Mouse (Mus musculus) cerebellum, adult 2 months (tissue): ENCODE measurements around the gene Mosmo.

Source experiments
- CTCF ChIP-seq: fragments of 200-500 bp; IDR thresholded peaks from 2 replicates; pipeline ENCODE4 v1.5.1; 2011; ENCODE audit warnings: low read depth, mild to moderate bottlenecking, control low read depth, low read length, moderate library complexity, borderline replicate concordance; ENCODE audit not compliant: insufficient read depth
- POLR2A ChIP-seq: fragments of 200-500 bp; IDR thresholded peaks from 2 replicates; pipeline ENCODE4 v1.6.1; 2011; ENCODE audit warnings: low read length, control low read depth, borderline replicate concordance; ENCODE audit not compliant: insufficient read depth

GRCm38 (mm10) chr7:120746821-120747220 lies 69.4 kb downstream of the Mosmo start:
- TF ChIP-seq CTCF (no peak), POLR2A (no peak)
